Mouse (Mus musculus) cerebellum, adult 18-20 months (tissue): ENCODE measurements around the gene Stam.
"Not testable (repeated sequence)": the region's sequence is repeated elsewhere in the genome, so short reads cannot be mapped to it uniquely, and the experiment has no call there.

ENCODE experiments used
- DNase-seq, 2 experiments: peaks; one replicate each; pipeline ENCODE4 v3.0.0; 2021

Gene Stam

DNA sequence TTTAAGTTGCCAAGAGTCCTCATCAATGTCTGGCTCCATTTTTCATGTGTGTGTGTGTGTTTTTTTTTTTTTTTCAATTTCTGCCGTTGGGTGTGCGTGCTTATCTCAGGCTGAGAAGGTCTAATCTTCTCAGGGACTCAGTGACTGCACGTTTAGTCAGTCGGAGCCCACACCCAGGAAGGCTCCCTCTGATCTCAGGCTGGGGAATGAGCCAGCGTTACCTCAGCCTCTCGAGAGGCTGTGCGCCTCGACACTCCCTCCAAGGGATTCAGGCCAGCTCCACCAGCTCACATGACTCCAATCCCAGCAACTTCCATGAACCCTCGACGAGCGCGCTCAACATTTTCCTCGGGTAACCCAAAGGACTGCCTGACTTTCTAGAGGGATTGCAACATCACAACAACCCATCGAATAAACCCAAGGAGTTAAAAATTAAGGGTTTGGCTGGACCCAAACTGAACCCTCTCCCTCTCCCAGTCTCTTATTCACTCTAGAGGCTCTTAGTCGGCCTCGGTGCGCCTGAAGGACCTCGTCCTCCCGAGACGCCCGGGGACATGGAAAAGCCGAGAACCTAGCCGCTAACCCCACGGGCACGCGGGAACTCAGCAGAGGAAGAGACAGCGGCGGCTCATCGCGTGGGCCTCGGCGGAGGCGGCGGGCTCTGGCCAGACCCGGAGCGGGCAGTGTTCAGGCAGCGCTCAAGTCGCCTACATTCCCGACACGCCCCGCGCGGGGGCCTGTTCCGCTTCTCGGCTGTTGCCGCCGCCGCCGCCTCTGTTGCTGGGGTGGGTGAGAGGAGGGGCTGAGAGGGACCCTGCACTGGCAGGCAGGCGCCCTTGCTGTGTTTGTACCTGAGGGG is at the start of gene Stam:
Gene Stam (plus strand): TSS at position 737 of the 859 bp plus-strand sequence.
- DNase-seq, result peak; percentile 85 to 94

DNA sequence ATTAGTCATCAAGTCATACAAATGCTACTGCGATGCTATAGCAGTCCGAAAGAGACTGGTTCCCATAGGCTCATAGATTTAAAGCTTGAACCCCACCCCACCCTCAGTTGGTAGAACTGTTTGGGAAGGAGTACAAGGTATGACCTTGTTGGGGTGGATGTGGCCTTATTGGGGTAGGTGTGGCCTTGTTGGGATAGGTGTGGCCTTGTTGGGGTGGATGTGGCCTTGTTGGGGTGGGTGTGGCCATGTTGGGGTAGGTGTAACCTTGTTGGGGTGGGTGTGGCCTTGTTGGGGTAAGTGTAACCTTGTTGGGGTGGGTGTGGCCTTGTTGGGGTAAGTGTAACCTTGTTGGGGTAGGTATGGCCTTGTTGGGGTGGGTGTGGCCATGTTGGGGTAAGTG is 32.6 kb upstream of the Stam start:
- DNase-seq, result no peak

DNA sequence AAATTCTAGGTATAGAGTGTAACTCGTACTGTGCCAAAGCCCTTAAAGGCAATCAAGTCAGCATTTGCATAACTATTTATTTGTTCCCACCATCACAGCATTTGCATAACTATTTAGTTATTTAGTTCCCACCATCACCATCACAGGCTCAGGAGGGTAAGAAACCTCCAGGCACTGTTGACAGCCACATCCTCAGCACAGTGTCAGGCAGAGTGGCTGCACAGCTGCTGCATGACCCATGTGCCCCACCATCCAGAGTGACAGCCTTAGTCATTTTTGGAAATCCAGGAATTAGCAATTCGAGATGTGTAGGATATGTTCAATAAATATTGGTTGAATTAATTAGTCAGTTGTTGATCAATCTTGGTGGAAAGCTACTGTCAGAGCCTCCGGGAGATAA is 30.9 kb upstream of the Stam start:
- DNase-seq, result no peak

DNA sequence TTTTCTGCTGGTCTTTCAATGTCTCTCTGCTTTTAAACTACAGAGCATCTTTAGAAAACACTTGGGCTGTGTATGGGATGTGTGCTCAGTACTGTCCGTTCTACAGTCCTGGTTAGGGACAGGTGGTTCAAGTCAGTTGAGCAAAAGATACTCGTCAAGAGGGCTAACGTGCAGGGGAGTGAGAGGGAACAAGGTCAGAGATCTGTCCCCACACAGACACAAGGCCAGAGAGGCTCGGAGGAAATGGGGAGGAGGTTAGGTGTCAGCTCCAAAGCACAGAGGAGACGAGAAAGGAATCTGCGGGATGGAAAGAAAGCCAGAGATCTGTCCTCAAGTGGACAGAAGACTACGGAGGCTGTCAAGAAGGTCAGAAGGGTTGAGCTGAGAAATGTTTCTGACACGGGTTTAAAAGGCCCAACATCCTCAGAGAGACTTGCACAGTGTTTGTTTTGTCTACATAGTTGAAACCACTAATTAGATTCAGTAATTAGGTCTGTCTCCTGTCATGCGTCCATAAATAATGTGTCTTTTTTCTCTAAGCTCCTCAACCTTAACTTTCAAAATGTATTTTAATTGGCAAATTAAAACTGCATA is 30.2 kb upstream of the Stam start:
- no peak for DNase-seq

DNA sequence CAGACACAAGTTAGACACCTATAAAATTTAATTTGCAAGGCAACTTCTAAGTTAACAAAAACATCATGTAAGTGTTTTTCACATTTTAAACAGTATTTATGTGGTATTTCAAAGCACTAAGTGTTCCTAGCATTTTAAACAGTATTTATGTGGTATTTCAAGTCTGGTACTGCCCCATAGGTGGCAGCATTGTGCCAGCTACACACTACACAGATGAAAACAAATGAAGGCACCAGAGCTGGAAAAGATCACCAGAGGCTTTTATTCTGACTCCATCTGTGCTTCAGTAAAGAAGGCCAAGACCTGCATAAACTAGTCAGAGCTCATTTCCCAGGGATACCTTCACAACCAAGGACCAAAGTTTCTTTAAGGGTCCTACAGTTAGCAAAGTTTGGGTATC is 25.5 kb upstream of the Stam start:
- DNase-seq, result peak; percentile 74 to 84

- no peak for DNase-seq
Observed at GRCm38 (mm10) chr2:14048808-14049207, 25.1 kb upstream of the Stam start.

DNA sequence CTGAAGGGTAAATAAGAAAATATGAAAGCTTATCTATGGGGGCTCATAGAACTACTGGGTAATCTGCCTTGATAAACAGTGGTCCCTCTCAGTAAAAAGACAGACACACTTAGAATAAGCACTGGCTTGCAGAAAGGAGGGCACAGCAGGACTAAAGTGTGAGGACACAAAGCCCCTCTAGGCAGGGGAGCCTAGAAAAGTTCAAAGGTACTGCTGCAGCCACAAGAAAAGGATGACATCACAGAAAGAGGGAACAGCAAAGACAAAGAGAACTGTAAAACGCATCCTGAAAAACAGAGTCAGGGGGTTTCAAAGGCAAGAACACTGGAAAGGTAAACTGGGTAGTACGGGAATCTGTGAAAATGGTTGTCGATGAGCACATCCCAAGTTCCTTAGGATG is 20.3 kb upstream of the Stam start:
- no peak for DNase-seq

GRCm38 (mm10) chr2:14054163-14054562 is 19.7 kb upstream of the Stam start:
- no peak for DNase-seq

DNA sequence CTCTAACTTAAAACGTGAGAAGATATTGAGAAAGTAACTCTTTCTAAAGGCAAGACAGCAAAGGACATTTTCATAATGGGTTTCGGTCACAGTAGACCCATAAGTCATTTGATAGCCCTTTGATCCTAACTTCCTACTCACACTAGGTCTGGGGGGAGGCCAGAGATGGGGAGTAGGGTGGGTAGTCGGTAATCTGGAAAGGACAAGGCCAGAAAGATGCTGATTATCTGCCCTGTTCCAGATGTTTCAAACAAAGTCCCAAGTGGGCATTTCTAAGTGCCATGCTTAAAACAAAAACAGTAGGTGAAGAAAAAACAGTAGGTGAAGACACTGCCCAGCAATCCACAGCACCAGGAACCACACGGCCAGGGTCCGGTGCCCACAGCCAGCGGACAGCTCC is 19.2 kb upstream of the Stam start:
- DNase-seq, result no peak

GRCm38 (mm10) chr2:14055168-14055565 is 18.7 kb upstream of the Stam start:
- peak; percentile 59 to 79 for DNase-seq

DNA sequence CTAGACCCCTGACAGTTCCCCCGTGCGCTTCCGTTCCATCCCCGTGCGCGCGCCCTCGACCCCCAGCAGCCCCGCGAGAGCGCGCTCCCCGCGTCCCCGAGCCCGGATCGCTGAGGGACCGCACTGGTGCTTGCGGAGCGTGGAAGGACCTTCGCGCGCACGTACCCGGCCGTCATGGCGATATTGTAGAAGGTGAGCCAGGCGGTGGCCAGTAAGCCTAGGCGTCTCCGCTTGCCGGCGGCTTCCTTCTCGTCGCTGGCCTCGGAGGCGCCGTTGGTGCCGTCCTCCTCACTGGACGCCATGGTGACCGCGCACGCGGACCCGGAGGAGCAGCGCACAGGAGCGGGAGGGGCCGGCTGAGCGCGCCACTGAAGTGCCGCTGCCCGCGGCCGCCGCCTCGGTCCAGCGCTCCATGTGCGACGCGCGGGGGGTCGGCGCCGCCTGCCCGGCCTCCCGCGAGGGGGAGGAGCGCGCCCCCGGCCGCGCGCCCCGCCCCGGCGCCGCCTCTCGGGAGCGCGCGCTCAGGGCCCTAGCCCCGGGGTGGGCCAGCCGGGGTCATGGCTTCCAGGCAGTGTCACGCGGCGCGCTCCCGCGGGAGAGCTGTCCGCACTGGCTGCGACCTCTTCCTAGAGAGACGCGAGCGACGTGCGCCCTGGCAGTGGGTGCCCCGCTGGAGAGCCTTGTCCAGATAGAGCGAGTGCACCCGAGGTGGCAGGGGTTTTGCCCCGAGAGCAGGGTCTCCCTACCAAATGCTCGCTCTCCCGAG is 18.1 kb upstream of the Stam start, which contains the start of gene Hacd1:
Gene Hacd1 (minus strand): TSS at position 570 of the 766 bp plus-strand sequence.
- DNase-seq, result peak; percentile 81 to 88

GRCm38 (mm10) chr2:14065704-14066650 is 7.9 kb upstream of the Stam start:
- DNase-seq, result no peak

GRCm38 (mm10) chr2:14069027-14069426 is 4.9 kb upstream of the Stam start:
- no peak for DNase-seq

GRCm38 (mm10) chr2:14070466-14070865 is 3.4 kb upstream of the Stam start:
- no peak for DNase-seq

DNA sequence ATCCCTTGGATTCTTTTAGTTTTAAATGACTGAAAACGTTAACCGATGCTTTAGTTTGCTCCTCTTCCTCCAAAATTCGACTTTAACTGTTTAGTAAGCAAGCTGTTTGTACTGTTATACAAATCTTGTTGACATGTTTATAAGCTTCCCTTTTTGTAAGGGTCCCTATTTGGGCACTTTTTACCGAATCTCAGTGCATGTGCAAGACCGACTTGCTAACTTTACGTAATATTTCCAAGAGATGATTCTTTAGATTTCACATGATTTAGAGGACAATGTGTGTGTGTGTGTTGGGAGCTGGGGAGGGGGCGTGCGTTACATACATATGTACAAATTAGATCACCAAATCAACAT is 913 bp upstream of the Stam start:
- DNase-seq, result no peak

GRCm38 (mm10) chr2:14074221-14074901 is 463 bp downstream of the Stam start:
- peak in 1 of 2 experiments; percentile 10 for DNase-seq

- not testable (repeated sequence) for DNase-seq
Observed at GRCm38 (mm10) chr2:14078527-14078926, 4.6 kb downstream of the Stam start.

DNA sequence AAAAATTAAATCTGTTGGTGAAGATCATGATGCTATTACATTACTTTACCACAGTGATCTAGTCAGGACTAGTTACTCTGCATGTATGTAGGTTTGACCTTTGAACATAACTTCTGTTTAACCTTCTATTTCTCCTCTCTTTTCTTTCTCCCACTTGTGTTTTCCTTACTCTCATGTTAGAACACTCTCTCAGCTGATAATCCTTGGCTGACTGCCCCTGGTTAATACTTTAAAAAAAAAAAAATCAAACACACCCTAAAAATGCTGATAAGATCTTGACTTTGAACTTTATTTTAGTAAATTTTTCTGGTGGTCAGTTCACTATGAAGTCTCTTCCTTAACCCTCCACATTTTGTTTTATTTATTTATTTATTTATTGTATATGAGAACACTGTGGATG is 26.6 kb downstream of the Stam start:
- DNase-seq, result no peak

DNA sequence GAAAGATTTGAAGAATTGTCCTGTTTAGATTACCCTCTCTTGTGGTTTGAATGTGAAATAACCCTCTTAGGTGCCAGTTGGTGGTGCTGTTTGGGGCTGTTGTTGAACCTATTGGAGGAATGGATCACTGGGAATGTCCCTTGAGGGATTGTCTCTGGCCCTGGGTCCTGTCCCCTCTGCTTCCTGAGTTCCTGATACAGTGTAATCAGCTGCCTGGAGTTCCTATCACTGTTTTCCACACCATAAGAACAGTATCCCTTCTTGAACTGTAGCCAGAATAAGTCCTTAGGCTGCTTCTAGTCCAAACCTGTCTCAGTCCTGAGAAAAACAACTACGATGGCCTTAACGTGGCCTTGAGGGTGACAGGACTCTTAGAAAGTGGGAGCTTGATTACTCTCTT is 28.7 kb downstream of the Stam start:
- DNase-seq, result no peak

DNA sequence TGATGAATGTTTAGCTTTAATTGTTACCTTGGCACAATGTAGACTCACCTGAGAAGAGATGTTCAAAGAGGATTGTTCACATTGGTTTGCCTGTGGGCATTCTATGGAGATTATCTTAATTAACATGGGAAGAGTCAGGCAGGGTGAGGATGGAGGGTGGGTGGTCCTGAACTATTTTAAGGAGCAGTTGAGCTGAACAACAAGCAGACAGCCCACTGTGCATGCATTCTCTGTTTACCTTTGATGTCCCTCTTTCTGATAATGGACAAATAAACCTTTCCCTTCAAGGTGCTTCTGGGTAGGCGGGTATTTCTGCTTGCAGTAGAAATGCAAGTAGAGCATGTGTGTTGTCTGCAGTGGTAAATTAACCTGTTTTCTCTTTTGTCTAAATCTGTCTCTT is 30.0 kb downstream of the Stam start:
- no peak for DNase-seq

DNA sequence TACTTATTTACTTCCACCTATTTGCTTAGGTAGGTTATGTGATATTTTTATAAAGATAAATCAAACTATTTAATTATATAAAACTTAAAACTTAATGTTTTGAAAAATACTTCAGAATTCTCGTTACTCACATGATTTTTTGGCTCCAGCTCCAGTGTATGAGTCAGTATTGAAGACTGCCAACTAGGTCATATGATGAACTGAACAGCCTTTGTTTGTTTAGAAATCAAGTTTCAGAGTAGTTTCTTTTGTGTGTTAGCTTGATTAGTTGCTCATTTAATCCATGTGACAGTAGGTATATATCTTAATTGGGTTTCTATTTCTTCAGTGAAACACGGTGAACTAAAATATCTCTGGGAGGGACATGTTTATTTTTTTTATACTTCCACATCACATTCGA is 33.8 kb downstream of the Stam start:
- no peak for DNase-seq

- DNase-seq, result no peak
Observed at GRCm38 (mm10) chr2:14126387-14126786, 52.5 kb downstream of the Stam start.
